Mouse (Mus musculus) kidney, embryonic 15.5 days (tissue): ENCODE measurements around the gene Hoxa1. TPM values are rescaled to one million over a fixed set of nuclear protein-coding genes. Genes with fewer than 3 reads are reported as not detected.

Experiments
- ATAC-seq: fragments of 200-750 bp; cut with Nextera tagmentation; replicated peaks from 2 replicates; pipeline ENCODE4 v1.8.0; 2017; ENCODE audit warnings: moderate TSS enrichment; ENCODE audit not compliant: low FRiP score
- H3K27ac ChIP-seq: fragments of 300-500 bp; sonication (generic); 2 replicates; pipeline ENCODE4 v1.5.1; 2015; ENCODE audit warnings: mild to moderate bottlenecking, inconsistent platforms
- H3K27me3 ChIP-seq: fragments of 300-500 bp; sonication (generic); 2 replicates; pipeline ENCODE4 v1.6.1; 2015; ENCODE audit warnings: inconsistent platforms
- H3K36me3 ChIP-seq: fragments of 300-500 bp; sonication (generic); 2 replicates; pipeline ENCODE4 v1.6.1; 2015; ENCODE audit warnings: inconsistent platforms
- H3K4me1 ChIP-seq: fragments of 300-500 bp; sonication (generic); 2 replicates; pipeline ENCODE4 v1.6.1; 2015; ENCODE audit warnings: inconsistent platforms
- H3K4me2 ChIP-seq: fragments of 300-500 bp; sonication (generic); 2 replicates; pipeline ENCODE4 v1.6.1; 2015; ENCODE audit warnings: moderate library complexity, mild to moderate bottlenecking, inconsistent platforms
- H3K4me3 ChIP-seq: fragments of 300-500 bp; sonication (generic); replicated peaks from 2 replicates; pipeline ENCODE4 v1.5.1; 2015; ENCODE audit warnings: mild to moderate bottlenecking, inconsistent platforms
- H3K9ac ChIP-seq: fragments of 300-500 bp; sonication (generic); 2 replicates; pipeline ENCODE4 v1.6.1; 2015; ENCODE audit warnings: mild to moderate bottlenecking, inconsistent platforms
- H3K9me3 ChIP-seq: fragments of 300-500 bp; sonication (generic); replicated peaks from 2 replicates; pipeline ENCODE4 v1.6.1; 2016; ENCODE audit warnings: inconsistent platforms
- WGBS: fragments of 180-500 bp; shearing (Covaris S2); methylation state at CpG from one replicate; pipeline ENCODE4 v1.1.7; 2015; ENCODE audit warnings: mixed read lengths; 5-methylcytosine and 5-hydroxymethylcytosine counted together
- polyA plus RNA-seq: library from polyadenylated mRNA; unstranded; fragments of >200 nt; fragmentation: Nextera tagmentation; extraction: Ambion mirVana; gene quantifications from 2 replicates; pipeline ENCODE4 v1.2.1, GENCODE M21; 2015

Hoxa1 gene
- polyA plus RNA-seq, 1 experiment from 2014 or later: 0.81 TPM

DNA sequence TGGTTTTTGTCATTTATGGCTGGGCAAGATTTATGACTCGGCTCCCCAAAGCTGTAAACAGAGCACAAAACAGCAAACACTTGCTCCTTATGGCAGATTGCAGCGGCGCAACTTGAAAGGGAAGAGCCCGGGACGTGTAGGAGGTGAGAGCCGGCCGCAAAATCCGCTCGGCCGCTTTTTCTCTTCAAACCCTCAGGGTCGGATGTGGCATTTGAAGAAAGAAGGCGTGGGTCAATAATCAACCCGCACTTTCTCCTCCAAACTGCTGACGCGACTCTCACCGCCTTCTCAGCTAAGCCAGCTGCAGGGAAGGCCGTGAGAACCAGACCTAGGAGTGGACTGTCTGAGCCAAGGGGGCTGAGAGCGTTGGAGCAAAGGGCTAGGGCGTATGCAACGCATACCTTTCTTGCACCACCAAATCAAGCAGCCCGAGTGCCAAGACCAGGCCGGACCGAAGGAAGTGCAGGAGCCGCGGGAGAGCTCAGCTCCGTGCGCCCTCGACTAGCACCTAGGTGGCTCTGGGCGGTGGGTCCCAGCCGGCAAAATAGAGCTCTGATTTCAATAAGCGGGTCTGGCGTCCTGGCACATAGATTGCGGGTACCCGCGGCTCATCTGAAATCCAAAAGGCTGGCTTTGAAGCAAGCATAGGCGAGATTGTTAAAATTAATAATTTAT lies 19.1 kb upstream of the Hoxa1 start, which contains the start of gene 5730596B20Rik:
Gene 5730596B20Rik, plus strand, starts transcription at position 438 of the 675 bp plus-strand sequence.
- H3K4me1 ChIP-seq: peaks cover 87% of the 10 kb centered on the region
- 1% methylated on average over 36 of the region's 36 CpGs for WGBS
- H3K27me3 ChIP-seq: no peaks in the 10 kb centered on the region

DNA sequence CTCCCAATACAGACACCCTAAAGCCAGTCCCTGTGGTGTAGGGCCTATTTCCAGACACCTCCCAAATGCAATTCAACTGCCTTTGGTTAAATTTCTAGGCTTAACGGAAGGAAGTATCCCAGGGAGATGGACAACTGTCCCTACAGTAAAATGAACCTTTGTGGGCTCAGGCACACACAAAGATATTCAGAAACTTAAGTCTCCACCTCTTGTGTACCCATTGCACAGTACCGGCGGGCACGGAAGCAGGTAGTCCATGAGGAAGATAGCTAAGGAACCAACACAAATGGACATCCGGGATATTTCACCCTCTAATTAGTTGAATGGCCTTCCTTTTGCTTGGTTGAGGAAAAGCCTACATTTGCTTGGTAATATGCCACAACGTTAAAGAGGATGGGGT lies 18.3 kb upstream of the Hoxa1 start:
- Histone ChIP-seq H3K27me3 (no peaks in the 10 kb centered on the region), H3K9ac (peak overlapping the region; percentile 78), H3K27ac (peak overlapping the region; percentile 98), H3K4me2 (peak overlapping the region; percentile 67), H3K9me3 (no peaks in the 10 kb centered on the region), H3K4me1 (peaks cover 87% of the 10 kb centered on the region), H3K4me3 (peak overlapping the region; percentile 62), H3K36me3 (no peaks in the 10 kb centered on the region)
- 2% methylated on average over 6 of the region's 6 CpGs for WGBS
- ATAC-seq: no peak

More for the DNA sequence above, 19.1 kb upstream of the Hoxa1 start, which contains the start of gene 5730596B20Rik:
- H3K27ac ChIP-seq: peak within 1 kb of the TSS; percentile 98
- H3K4me2 ChIP-seq: peak within 1 kb of the TSS; percentile 67
- peak within 1 kb of the TSS; percentile 78 for H3K9ac ChIP-seq
- no peaks in the 10 kb centered on the region for H3K9me3 ChIP-seq
- peak; percentile 27 for ATAC-seq
- 0 out of 2 replicates have a peak, but pooled peaks cover 6% of the 10 kb centered on the region for H3K36me3 ChIP-seq
- peak within 1 kb of the TSS; percentile 62 for H3K4me3 ChIP-seq

DNA sequence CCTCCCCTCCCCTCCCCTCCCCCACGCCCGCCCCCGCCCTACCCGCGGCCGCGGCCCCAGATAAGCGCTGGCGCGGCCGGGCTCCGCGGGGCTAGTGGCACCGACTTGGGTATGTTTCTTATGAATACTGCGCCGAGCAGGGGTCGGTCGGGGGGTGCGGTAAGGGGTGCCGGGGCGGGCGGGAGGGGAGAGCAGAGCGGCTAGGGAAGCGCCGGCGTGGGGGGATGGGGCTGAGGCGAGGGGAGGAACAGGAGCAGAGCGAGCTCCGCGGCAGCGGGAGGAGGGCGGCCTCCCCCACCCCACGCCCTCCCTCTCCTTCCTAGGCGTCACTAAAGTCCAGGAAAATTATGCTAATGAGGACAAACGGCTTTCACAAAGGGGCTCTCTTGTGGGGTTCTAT lies 17.7 kb upstream of the Hoxa1 start:
- peak overlapping the region; percentile 62 for H3K4me3 ChIP-seq
- H3K36me3 ChIP-seq: no peaks in the 10 kb centered on the region
- no peaks in the 10 kb centered on the region for H3K27me3 ChIP-seq
- H3K9me3 ChIP-seq: no peaks in the 10 kb centered on the region
- H3K27ac ChIP-seq: peak overlapping the region; percentile 98
- peak overlapping the region; percentile 67 for H3K4me2 ChIP-seq
- peak overlapping the region; percentile 78 for H3K9ac ChIP-seq
- peak; percentile 29 for ATAC-seq
- 0% methylated on average over 18 of the region's 35 CpGs for WGBS
- peaks cover 87% of the 10 kb centered on the region for H3K4me1 ChIP-seq

- Histone ChIP-seq H3K36me3 (no peaks in the 10 kb centered on the region), H3K4me1 (peaks cover 87% of the 10 kb centered on the region), H3K9ac (peak overlapping the region; percentile 78), H3K27ac (peak overlapping the region; percentile 98), H3K27me3 (no peaks in the 10 kb centered on the region), H3K4me2 (peak overlapping the region; percentile 67), H3K4me3 (peak overlapping the region; percentile 62), H3K9me3 (no peaks in the 10 kb centered on the region)
- ATAC-seq: peak; percentile 59
- WGBS: 2% methylated on average over 41 of the region's 41 CpGs
Observed at GRCm38 (mm10) chr6:52174968-52175751, 17.0 kb upstream of the Hoxa1 start.

DNA sequence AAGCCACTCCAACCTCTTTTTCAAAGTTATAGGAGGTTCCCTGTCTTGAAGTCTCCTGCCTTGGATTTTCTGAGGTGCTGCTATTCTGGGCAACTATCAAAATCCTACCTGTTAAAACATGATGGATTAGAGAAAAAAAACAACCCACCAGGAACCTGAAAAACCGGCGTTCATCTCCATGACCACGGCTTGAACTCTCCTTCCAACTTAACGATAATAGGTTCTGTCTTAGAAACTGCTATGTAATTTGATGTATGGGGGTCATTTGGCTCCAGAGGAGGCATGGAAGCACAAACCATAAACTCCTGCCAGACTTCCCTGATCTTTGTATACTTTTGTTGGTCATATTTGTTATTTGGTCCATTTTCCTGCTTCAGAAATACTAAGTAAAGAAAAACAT lies 15.5 kb upstream of the Hoxa1 start:
- H3K9me3 ChIP-seq: no peaks in the 10 kb centered on the region
- H3K36me3 ChIP-seq: 0 out of 2 replicates have a peak, but pooled peaks cover 4% of the 10 kb centered on the region
- peak overlapping the region; percentile 70 for H3K4me2 ChIP-seq
- H3K27me3 ChIP-seq: no peaks in the 10 kb centered on the region
- H3K9ac ChIP-seq: no peak overlapping the region
- no peak for ATAC-seq
- peak overlapping the region; percentile 97 for H3K27ac ChIP-seq
- peaks cover 83% of the 10 kb centered on the region for H3K4me1 ChIP-seq
- 4% methylated on average over 4 of the region's 4 CpGs for WGBS
- H3K4me3 ChIP-seq: peak overlapping the region; percentile 37

- peak; percentile 50 for ATAC-seq
- WGBS: under 1% methylated on average over 35 of the region's 35 CpGs
- Histone ChIP-seq H3K27me3 (no peaks in the 10 kb centered on the region), H3K27ac (peak overlapping the region; percentile 97), H3K36me3 (0 out of 2 replicates have a peak, but pooled peaks cover 4% of the 10 kb centered on the region), H3K9ac (peak overlapping the region; percentile 48), H3K4me2 (peak overlapping the region; percentile 70), H3K4me1 (peaks cover 83% of the 10 kb centered on the region), H3K4me3 (peak overlapping the region; percentile 37), H3K9me3 (no peaks in the 10 kb centered on the region)
Observed at GRCm38 (mm10) chr6:52172501-52172900, 14.4 kb upstream of the Hoxa1 start.

DNA sequence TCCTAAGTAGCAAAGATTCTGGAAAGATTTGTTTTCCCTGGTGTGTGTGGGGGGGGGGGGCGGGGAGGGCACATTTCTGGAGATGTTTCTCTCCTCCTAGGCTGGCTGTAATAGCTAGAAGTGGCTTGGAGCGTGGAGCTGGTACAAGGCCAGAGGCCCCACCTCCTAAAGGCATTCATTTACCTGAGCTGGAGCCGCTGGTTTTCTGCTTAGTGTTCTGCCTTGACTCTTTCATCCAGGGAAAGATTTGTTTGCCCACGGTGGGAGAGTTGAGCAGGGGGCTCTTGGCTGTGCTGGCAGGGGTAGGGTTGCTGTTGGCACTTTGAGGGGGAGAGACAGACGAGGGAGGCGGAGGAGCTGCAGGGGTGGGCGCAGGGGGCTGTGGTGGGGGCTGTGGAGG lies 13.8 kb upstream of the Hoxa1 start:
- H3K4me1 ChIP-seq: peaks cover 83% of the 10 kb centered on the region
- peak overlapping the region; percentile 70 for H3K4me2 ChIP-seq
- peak overlapping the region; percentile 97 for H3K27ac ChIP-seq
- H3K9me3 ChIP-seq: no peaks in the 10 kb centered on the region
- H3K4me3 ChIP-seq: peak overlapping the region; percentile 37
- ATAC-seq: peak; percentile 0; the same call in 1 of the 2 replicates
- H3K9ac ChIP-seq: peak overlapping the region; percentile 48
- WGBS: 13% methylated on average over 7 of the region's 7 CpGs
- 0 out of 2 replicates have a peak, but pooled peaks cover 4% of the 10 kb centered on the region for H3K36me3 ChIP-seq
- no peaks in the 10 kb centered on the region for H3K27me3 ChIP-seq

DNA sequence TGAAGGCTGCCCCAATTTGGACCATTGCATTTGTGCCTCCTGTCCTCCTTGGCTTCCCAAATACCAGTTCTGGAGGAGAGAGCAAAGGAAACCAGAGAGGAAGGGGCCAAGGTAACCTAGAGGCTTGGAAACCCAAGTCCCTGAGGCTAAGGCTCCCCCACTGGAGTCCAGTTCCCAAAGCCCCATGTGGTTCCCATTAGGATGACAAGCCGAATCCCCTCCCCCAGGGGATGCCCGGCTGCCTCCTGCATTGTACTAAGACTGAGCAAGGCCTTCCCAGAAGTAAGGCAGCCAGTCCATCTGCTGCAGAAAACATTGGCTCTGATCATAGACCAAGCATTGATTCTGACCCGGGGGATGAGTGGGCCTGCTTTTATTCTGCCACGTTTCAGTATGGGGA lies 13.2 kb upstream of the Hoxa1 start:
- Histone ChIP-seq H3K27ac (peak overlapping the region; percentile 97), H3K9ac (0 out of 2 replicates have a peak overlapping the region, but pooled peaks have one; percentile 45), H3K9me3 (no peaks in the 10 kb centered on the region), H3K27me3 (no peaks in the 10 kb centered on the region), H3K4me1 (peaks cover 83% of the 10 kb centered on the region), H3K4me3 (no peak overlapping the region), H3K36me3 (0 out of 2 replicates have a peak, but pooled peaks cover 4% of the 10 kb centered on the region), H3K4me2 (peak overlapping the region; percentile 70; the same call in 1 of the 2 replicates)
- WGBS: 12% methylated on average over 4 of the region's 4 CpGs
- no peak for ATAC-seq

DNA sequence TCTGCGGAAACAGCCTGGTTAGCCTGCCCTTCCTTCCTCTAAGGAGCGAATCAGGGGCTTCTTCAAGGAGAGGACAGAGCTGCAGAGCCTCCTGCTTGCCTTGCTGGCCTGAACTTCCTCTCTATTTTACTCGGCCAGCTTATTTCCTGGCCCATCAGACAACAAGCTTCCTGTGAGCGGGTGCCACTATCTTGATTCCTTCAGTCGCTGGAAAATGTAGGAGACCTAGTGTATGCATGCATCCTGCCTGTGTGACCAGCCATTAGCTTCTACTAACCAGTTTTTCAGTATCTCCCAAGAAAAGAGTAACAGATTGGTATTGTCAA lies 12.7 kb upstream of the Hoxa1 start:
- H3K27me3 ChIP-seq: no peaks in the 10 kb centered on the region
- peak overlapping the region; percentile 97 for H3K27ac ChIP-seq
- H3K4me1 ChIP-seq: peaks cover 85% of the 10 kb centered on the region
- H3K9ac ChIP-seq: peak overlapping the region; percentile 45
- H3K4me3 ChIP-seq: no peak overlapping the region
- ATAC-seq: no peak
- no peaks in the 10 kb centered on the region for H3K9me3 ChIP-seq
- H3K36me3 ChIP-seq: 0 out of 2 replicates have a peak, but pooled peaks cover 4% of the 10 kb centered on the region
- H3K4me2 ChIP-seq: peak overlapping the region; percentile 45
- 30% methylated on average over 5 of the region's 5 CpGs for WGBS

- Histone ChIP-seq H3K27me3 (no peaks in the 10 kb centered on the region), H3K9ac (peak overlapping the region; percentile 45), H3K4me2 (peak overlapping the region; percentile 45), H3K9me3 (no peaks in the 10 kb centered on the region), H3K27ac (peak overlapping the region; percentile 97), H3K4me3 (0 out of 2 replicates have a peak overlapping the region, but pooled peaks have one; percentile 6), H3K36me3 (0 out of 2 replicates have a peak, but pooled peaks cover 4% of the 10 kb centered on the region), H3K4me1 (peaks cover 90% of the 10 kb centered on the region)
- 20% methylated on average over 40 of the region's 40 CpGs for WGBS
- peak; percentile 10; the same call in 1 of the 2 replicates for ATAC-seq
Observed at GRCm38 (mm10) chr6:52170166-52170897, 12.2 kb upstream of the Hoxa1 start.

DNA sequence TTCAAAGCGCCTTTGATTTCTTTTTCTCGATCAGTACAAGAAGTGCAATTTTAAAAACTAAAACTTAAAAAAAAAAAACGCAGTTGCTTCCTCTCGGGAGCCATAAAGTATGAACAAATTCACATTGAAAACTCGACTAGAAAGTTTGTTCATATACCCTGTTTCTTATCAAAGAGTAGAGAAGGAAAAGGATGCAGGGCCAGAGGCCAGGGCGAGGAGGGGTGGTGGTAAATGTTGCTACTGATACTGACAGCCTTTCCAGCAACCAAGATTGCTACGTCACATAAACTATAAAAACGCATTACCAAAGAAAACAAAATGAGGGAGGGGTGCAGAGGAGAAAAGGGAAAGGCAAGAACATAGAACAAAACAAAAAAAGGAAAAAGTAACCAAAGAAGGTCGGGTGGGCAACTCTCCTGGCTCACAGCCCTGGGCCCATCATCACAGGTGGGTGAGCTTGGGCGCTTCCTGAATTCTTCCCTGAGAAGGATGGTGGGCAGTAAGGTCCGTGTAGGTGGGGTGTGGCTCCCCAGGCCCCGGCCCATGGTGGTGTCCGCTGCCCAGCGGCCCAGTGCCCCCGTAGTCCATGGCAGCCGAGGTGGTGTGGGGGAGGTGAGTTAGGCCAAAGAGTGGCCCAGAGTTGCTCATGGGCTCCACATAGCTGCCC lies 11.5 kb upstream of the Hoxa1 start:
- Histone ChIP-seq H3K27me3 (no peaks in the 10 kb centered on the region), H3K27ac (peak overlapping the region; percentile 97), H3K9me3 (no peaks in the 10 kb centered on the region), H3K4me3 (0 out of 2 replicates have a peak overlapping the region, but pooled peaks have one; percentile 6), H3K36me3 (0 out of 2 replicates have a peak, but pooled peaks cover 4% of the 10 kb centered on the region), H3K9ac (peak overlapping the region; percentile 45; the same call in 1 of the 2 replicates), H3K4me2 (peak overlapping the region; percentile 45), H3K4me1 (peaks cover 91% of the 10 kb centered on the region)
- 28% methylated on average over 16 of the region's 16 CpGs for WGBS
- ATAC-seq: no peak
